Mouse (Mus musculus) forelimb bud, embryonic 11.5 days (tissue): ENCODE measurements around the gene Klf12.

Experiments
- DNase-seq: peaks from one replicate; pipeline ENCODE4 v3.0.0-alpha.2; 2012; ENCODE audit warnings: low read depth, low spot score

The Klf12 gene

DNA sequence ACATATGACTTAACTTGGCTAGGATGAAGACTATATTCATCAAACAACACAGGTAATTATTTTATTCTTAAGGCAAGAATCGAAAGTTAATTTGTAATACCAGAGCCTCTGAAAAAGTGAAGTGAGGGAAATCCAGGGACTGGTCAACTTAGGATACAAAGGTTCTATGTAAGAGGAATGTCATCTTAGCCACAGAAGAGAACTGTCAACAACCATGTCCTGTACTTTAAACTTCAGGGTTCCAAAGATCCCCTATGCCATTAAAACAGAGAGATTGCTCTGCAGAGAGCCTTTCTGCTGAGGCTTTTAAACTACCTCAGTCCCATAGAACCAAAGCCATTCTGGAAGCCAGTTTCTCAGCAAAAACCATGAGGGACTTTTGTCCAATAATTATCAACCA, 144.1 kb downstream of the Klf12 start:
- DNase-seq: no peak

DNA sequence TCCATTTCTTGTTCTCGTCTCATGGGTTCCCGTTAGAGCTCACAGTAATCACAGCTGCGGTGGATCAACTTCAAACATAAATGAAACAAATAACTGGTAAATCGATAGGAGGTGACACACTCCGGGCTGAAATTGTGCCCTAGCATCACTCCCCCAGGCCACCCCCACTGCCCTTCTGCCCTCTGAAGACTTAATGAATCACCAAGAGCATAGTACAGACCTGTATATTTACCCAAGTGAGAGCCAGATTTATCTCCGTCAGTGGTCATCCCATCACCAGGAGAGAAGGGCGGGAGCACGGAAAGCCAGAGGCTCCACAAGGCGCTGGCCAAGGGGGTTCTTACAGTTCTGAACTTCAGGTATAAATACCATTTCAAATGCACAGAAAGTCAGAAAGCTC, 150.2 kb downstream of the Klf12 start:
- no peak for DNase-seq

DNA sequence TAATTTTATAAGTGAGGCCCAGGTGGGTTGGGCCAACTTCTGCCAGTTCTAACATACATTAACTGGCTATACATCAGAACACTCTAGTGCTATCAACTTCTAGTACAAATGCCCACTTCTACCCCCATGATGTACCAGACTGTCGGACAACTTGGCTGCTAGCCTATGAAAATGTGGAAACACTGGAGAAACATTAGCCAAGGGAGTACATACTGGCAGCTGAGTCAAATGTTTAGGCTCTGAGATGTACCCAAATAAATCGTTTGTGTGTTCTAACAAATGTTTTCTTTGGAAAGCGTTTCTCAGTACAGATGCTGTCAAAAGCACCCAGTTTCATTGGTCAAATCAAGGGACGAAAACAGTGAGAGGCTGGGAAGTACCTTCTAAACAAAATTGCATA, 152.0 kb downstream of the Klf12 start:
- no peak for DNase-seq

DNA sequence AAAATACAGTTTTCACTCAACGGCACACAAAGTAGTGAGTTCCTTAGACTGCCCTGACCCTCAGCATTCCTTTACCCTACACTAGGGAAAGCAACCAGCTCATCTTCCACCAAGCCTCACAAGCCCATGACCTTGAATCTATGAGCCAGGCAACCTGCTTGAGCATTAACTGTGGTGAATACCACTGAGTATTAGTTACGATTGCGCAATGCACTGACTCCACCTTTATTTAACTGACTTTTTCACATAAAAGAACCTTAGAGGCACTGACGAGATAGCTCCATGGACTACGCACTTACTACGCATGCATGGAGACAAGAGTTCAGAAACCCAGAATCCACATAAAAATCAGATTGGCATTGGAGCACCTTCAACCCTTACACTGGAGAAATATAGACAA, 158.4 kb downstream of the Klf12 start:
- no peak for DNase-seq

DNA sequence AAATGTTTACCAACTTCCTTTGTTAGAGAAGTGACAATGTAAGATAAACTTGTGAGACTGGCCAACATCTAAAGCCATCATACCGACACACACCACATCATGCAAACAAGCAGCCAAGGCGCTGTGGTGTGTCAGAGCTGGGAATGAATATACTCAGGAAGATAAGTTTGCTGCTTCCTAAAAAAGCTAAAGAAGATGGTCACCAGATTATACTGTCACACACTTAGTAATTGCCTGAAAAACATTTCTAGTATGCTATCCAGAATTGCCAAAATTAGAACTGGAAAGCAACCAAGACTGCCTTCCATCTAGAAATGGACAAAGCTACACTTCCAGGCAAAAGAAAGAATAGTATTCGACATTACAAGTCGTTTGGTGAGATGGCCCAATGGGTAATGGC, 163.4 kb downstream of the Klf12 start:
- no peak for DNase-seq

DNA sequence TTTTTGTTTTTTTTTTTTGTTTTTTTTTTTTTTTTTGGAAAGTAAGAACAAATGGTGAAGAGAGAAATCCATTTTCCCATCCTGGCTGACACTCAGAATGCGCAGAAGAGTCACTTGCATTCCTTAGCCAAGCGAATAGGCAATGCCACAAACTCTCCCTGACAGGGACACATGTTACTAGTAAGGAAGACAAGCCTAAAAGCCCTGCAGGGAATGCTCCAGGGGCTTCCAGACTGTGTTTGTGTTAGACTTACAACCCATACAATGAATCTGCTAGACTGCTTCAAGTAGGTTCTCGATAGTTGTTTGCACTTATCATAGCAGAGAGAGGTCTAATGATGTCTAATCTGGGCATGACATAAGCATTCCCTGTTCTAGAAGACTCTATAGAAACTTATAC, 164.6 kb downstream of the Klf12 start:
- DNase-seq: no peak

DNA sequence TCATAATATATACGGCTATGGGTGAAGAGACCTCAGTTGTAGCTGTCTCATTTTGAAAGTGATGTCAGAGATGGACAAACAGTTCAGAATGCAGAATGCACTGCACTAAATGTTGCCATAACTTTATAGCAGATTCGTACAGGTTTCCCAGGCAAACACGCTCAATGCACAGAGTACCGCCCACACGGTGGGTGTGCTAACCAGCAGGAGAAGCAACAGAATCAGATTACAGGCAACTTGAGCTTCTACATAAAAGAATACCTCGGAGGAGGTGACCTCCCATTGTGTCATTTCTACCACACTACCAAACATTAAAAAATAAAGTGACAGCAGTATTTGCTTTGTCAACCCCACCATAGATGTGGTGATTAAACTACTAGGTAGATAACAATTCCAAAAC, 171.1 kb downstream of the Klf12 start:
- DNase-seq: no peak

DNA sequence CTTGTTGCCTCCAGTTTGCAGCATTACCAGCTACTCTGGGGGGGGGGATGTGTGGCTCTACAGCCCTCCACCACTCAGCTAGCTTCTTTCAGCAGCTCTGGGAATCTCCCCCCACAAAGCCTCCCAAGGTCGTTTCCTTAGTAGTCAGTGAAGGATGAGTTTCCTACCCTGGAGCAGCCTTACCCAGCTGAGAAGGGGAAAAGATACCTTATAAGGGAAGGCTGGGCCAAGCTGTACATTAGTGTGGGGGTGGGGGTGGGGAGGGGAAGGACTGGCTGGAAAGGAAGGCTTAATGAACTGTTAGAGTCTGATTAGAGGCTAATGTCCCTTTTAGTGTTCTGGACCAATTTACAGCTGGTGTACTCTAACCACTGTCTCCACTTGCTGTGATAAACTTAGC, 172.7 kb downstream of the Klf12 start:
- peak; percentile 31 for DNase-seq

DNA sequence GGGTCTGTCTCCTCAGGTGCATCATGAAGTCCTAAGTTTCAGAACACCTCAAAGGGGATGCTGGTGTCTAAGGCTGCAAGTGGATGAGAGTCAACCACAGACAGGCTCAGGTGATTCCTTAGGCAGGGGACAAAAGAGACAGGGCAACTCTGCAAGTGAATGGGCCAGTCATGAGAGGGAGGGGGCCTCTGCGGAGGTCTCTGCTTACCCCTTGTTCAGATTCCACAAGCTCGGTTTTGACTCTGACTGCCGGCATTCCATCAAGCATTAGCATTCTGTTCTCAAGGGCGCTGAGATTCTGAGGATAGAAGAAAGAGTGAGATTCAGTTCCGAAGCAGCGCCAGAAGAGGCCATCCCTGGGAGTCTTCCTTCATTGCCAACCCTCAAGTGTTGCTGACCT, 174.9 kb downstream of the Klf12 start:
- DNase-seq: no peak

DNA sequence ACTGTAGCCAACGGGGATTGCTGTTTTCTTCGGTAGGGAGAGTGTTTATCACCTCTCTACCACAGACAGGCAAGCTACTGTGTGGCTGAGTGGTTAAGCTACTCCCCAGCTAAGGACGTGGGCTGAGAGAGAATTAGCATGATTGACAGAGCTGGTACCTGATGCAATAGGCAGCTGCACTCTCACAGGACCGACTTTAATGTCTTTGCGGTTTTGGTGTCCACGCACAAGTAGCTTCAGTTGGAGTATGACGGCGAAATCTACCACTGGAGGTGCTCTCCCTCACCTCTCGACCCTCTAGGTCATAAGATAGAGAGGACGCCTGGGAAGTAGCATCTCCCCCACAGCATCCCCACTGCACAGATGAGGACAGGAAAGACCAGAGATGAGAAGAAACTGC, 178.9 kb downstream of the Klf12 start:
- no peak for DNase-seq

DNA sequence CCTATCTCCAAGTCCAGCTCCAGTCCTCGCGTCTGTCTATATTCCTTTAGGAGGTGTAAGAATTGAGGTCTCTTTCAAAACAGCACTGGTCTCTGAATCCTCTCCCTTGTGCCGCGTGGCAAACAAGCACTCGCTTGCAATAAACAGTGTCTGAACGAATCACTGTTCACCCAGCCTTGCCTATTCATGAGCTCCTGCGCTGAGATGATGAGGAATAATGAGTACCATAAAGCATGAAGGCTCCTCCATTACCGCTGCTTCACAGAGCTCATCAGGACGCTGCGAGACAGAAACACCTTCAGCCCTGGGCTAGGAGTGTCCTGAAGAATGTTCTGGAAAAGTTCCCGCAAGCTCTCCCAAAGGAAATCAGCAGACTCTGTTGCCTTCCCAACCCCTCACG, 179.7 kb downstream of the Klf12 start:
- DNase-seq: no peak

DNA sequence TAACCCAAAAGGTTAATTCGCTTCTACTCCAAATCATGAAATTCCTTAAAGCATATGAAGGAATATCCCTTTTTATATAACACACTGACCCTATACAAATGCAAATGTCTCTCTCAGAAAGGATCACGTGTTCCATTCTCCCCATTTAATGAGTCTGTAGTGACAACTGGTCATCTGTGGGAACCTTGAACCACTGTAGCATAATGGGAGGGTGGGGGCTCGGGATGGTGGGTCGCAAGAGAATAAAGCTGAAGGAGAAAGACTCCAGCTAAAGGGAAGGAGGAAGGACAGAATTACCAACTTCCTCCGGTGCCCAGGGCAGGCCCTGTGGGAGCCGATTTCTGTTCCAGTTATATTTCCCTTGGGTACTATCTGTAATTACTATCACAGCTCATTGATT, 180.7 kb downstream of the Klf12 start:
- no peak for DNase-seq

DNA sequence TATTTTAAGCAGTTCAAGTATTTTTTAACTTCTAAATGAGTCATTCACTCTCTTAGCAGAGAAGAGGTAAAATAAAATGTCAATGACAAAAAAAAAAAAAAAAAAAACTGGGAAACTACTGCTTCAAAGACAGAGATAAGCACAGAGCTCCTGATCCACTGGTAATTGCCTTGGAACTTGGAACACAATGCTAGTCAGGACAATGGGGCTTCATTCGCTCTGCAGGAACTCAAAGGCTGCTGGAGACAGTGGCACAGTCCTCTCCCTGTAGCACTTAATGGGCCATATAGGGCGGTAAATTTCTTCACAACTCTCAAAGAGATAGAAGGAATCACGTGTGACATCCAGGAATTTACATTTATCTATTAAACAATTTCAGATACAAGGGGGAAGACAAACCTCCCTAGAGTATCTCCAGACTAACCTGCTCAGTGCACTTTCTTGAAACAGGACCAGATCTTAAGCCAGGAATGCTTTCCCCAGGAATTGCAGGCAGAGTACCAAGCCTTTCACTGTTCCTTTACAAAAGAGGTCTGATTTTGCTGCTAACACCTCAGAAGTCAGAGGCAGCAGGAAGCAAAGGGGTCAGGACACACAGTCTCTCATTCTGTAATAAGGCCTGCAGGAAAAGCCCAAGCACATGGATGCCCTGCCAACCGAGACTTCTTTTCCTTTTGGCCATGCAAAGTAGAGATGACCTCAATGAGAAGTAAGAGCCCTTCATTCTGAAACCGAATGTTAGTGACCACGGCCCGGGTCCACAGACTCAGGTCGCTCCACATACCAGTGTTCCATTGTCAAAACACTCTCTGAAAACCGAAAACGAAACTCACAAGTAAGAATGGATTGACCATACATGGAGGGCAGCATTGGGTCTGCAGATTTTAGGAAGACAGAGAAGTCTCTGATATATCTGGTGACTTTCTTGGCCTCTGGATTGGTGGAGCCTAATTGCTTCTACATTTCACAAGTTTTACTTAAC, 187.0 kb downstream of the Klf12 start:
- no peak for DNase-seq

DNA sequence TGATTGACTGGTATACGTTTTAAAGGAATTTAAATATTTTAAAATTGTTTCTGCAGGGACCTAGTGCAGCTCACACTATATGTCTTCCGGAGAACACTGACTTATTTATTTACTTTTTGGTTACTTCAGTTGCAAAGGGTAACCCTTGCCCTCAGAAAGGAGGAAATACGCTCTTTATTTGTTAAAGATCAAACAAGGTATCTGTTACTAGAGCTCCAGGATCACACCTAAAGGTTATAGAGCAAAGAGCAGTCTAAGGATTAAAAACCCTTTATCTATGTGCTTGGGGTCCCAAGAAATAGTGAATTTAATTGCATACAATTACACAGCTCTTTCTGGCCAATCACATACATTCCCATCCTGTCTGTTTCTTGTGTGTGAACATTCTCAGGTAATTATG, 188.7 kb downstream of the Klf12 start:
- no peak for DNase-seq

DNA sequence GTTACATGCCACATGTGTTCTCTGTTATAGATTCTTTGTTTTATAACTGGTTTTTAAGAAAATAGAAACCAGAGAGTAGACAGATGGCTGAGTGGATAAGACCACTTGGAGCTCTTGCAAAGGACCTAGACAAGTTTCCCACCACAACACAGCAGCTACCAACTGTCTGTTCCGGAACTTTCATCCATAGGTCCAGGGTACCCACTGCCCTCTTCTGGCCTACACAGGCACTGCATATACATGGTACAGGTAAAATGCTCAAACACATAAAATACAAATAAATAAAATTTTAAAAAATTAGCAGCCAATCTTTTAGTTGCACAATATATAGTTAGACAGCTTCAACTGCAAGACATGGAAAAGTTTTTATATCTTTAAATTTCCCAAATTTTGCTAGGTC, 194.0 kb downstream of the Klf12 start:
- DNase-seq: no peak

DNA sequence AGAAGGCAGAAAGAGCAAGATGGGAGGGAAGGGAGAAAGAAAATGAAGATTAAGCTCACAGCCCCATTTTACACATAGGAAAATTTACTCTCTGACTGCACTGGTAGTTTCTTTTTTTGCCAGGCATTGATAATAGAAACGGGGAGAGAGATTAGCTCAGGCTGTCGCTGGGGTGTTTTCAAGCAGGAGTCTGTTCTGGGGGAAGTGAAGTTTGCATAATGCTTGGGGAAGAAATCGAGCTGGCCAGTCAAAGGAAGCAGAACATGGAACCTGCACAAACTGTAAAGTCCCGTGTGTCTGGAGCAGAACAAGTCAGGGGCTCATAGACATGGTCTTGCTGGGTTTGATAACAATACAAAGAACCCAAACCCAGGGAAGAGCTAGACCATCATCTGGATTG, 204.9 kb downstream of the Klf12 start:
- no peak for DNase-seq

DNA sequence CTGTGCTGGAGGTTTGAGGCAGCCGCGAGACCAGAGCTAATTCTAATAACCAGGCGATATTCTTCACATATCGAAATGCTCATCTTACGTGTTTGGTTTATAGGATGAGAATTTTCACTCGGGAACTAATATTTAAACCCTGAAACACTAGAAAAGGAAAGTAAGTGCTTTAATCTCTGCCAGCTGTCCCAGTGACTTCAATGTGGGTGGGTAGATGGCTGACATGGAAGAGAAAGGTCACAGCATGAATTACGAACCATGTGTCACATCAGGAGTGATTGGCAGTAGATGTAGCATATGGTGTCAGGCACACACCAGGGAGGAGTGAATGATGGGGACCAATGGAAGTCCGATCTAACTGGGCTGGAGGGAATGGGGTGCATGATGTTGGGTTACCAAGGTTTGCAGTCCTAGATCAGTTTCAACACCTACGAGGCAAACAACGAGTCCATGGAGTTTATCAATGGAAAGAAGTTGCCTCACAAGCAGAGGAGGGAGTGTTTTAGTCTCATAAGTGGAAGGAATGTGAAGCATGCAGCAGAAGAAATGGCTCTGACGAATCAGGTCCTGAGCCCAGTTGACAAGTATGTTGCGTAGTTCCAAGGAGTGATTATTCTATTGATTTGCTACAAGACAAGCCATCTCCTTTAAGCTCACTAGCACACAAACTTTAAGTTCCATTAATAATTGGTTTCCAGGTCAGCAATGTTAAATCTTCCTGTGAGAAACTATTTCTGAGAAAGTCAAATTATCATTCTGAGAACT, 211.9 kb downstream of the Klf12 start:
- no peak for DNase-seq

DNA sequence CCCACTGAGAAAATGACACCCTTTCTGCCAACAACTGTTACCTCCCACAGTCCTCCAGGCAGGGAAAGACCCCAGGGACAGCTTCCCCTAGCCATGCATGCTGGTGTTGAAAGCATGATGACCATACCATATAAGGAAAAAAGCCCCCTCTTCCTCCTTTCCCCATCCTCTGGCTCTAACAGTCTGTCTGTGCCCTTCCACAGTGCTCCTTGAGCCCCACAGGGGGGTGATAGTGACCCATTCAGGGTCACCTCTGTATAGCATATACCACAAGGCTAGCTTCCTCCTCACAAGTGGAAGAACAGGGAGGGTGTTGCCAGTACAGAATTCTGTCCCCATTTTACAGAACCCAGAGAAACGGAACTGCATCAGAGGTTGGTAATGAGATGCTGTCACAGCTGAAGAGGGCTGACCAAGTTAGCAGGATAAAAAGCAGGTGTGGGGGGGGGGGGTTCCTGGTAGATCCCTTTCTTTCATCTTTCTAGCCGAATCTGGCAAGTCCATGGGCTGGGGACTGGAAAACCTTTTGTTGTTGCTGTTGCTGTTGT, 214.9 kb downstream of the Klf12 start:
- no peak for DNase-seq

DNA sequence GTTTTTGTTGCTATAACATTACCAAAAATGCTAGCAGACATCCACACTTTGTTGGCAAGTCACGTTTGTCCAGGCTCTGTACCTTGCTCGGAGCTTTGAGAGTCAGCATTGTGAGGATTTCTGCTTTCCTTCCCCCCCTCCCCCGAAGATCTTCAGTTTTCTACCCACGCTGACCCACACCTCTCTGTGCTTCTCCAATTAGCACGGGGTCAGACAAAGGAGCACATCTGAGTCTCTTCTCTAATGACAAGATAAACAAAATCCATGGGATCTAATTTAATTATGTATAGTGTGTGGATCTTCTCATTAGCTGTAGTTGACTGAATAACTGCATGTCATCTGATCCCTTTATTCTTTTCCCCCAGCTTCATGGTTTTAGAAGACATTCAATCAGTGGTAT, 215.8 kb downstream of the Klf12 start:
- DNase-seq: no peak

DNA sequence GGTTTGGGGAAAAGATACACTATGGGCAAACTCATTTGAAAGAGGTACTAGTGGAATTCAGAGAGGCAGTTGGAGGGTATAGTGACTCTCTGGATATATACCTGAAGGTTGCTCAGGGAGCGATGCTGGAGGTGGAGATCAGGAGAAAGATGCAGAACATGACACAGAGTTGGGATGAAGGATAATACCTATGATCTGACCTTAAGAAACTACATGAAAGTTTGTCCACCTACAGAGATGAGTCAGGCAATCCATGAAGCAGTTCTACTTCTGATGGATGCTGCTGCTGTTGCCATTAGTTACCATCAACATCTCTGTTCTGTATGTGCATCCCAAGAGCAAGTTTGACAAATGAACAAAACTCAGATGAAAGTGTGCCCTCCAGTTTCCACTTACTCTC, 222.0 kb downstream of the Klf12 start:
- no peak for DNase-seq

DNA sequence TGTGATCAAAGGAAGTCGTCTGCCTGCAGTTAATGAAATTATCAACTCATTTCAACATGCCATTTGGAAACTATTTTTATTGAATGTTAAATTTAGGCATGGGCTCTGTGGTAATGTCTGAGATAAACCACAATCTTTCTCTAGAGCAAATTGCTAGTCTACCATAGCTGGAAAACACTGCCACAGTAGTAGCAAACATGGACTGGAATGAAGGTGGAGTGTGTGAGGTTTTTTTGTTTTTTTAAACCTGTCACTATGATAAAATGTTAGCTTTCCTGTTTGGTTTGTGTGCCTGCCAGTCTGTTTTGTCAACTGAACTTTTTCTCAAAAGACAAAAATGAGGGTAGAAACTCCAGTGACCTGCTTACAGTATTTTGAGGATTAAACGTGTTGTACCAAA, 230.3 kb downstream of the Klf12 start:
- no peak for DNase-seq

DNA sequence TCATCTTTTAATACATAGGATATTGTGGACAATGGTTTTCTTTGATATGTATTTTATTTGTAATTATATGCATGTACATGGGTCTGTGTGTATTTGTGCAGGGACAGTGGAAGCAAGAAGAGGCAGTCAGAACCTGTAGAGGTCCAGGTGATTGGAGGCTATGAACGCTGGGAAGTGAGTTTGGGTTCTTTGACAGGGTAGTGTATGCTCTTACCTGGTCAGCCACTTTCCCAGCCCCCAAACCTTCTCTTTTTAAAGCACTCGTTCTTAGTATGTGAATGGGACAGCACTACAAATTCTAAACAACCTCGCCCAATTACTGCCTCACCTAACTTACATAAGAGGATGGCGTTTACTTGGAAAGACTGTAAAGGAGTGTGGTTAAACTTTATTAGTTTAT, 231.0 kb downstream of the Klf12 start:
- DNase-seq: no peak

DNA sequence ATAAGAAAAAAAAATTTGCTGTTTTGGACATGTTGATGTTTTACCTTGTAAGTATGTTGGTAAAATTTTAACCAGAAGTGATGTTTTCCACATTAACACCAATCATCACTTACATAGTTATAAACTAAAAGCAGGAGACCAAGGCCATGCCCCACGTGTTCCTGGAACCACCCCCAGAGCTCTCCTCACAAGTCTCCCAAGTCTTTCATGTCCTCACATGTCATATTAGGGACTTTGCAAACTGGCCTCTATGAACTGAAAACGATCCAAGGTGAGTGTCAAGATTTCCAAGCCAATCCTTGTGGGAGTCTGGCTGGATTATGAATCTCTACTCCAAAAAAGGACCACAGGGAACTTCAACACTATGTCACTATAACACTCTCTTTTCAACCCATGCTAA, 231.6 kb downstream of the Klf12 start:
- DNase-seq: no peak
